Mouse (Mus musculus) liver, adult 2 months (tissue): ENCODE data around the gene G3bp2. TPM values are rescaled to one million over a fixed set of nuclear protein-coding genes. Genes with fewer than 3 reads are reported as not detected.
A peak's percentile ranks its signal among the peaks of the same experiment; 100 is the strongest.

Source experiments
- DNase-seq: peaks from one replicate; pipeline ENCODE4 v3.0.0-alpha.2; 2011; ENCODE audit warnings: low read depth, low spot score; ENCODE audit errors: extremely low read depth
- H3K27ac ChIP-seq: fragments of 200-500 bp; replicated peaks from 2 replicates; pipeline ENCODE4 v1.5.1; 2012; ENCODE audit warnings: low read depth, mild to moderate bottlenecking, control low read depth, inconsistent platforms, low read length; ENCODE audit not compliant: insufficient read depth
- H3K27me3 ChIP-seq: fragments of 200-500 bp; 2 replicates; pipeline ENCODE4 v1.6.1; 2012; ENCODE audit warnings: mild to moderate bottlenecking, moderate library complexity, low read length, inconsistent platforms; ENCODE audit not compliant: control insufficient read depth, insufficient read depth
- H3K36me3 ChIP-seq: fragments of 200-500 bp; 2 replicates; pipeline ENCODE4 v1.6.1; 2012; ENCODE audit warnings: low read length, inconsistent platforms; ENCODE audit not compliant: control insufficient read depth, insufficient read depth
- H3K4me1 ChIP-seq: fragments of 200-500 bp; 2 replicates; pipeline ENCODE4 v1.6.1; 2011; ENCODE audit warnings: low read length; ENCODE audit not compliant: control insufficient read depth, insufficient read depth
- H3K4me3 ChIP-seq: fragments of 200-500 bp; 2 replicates; pipeline ENCODE4 v1.5.1; 2011; ENCODE audit warnings: low read depth, mild to moderate bottlenecking, control low read depth, low read length, moderate library complexity; ENCODE audit not compliant: insufficient read depth
- H3K79me2 ChIP-seq: fragments of 200-500 bp; 2 replicates; pipeline ENCODE4 v1.6.1; 2012; ENCODE audit warnings: inconsistent platforms, mild to moderate bottlenecking, low read length, moderate library complexity; ENCODE audit not compliant: control insufficient read depth, insufficient read depth
- H3K9ac ChIP-seq: fragments of 200-500 bp; 2 replicates; pipeline ENCODE4 v1.6.1; 2012; ENCODE audit warnings: low read depth, mild to moderate bottlenecking, control low read depth, inconsistent platforms, low read length
- CTCF ChIP-seq: fragments of 200-500 bp; IDR thresholded peaks from 2 replicates; pipeline ENCODE4 v1.5.1; 2011; ENCODE audit warnings: low read depth, low read length, control low read depth
- POLR2A ChIP-seq: fragments of 200-500 bp; IDR thresholded peaks from 2 replicates; pipeline ENCODE4 v1.6.1; 2011; ENCODE audit warnings: low read length, control low read depth; ENCODE audit not compliant: insufficient read depth; ENCODE audit errors: extremely low read depth
- WGBS: fragments of 180-500 bp; shearing (Covaris S2); methylation state at CpG from one replicate; pipeline ENCODE4 v1.1.7; 2018; 5-methylcytosine and 5-hydroxymethylcytosine counted together
- polyA plus RNA-seq: library from polyadenylated mRNA; depleted of rRNA; stranded (reverse); fragments of >200 nt; gene quantifications from 2 replicates; pipeline ENCODE4 v1.2.3, GENCODE M21; 2012
- total RNA-seq: library from RNA; depleted of rRNA; stranded (reverse); fragments of >200 nt; gene quantifications from 2 replicates; pipeline ENCODE4 v1.2.3, GENCODE M21; 2014

G3bp2 gene
- total and polyA plus RNA-seq, 2 experiments, result 12.1 to 37.3 TPM

DNA sequence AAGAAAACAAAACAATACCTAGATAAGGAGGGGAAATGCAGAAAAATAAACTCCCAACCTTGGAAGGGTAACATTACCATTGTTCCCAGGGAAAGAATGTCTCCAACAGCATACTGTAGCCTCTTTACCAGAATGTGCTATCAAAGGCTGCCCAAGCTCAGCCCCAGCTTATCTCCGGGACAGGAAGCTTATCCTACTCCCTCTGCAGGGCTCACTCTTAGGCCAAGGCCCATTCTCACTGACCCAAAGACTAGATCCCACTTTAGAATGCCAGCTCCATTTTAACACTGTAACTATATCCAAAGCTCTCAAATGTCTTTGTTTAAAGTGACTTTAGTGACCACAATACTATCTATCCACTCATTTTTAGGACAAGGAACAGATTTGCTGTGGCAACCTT lies 4.2 kb downstream of the G3bp2 start:
- WGBS, result 64% methylated on average over 1 of the region's 1 CpGs
- DNase-seq, result no peak
- peaks cover 48% of the 10 kb centered on the region; the same call in 1 of the 2 replicates for H3K79me2 ChIP-seq
- H3K36me3 ChIP-seq, result no peaks in the 10 kb centered on the region
- no peak overlapping the region; the same call in 1 of the 2 replicates for H3K27ac ChIP-seq
- H3K4me3 ChIP-seq, result no peak overlapping the region
- H3K9ac ChIP-seq, result no peak overlapping the region
- peaks cover 20% of the 10 kb centered on the region for H3K4me1 ChIP-seq
- no peaks in the 10 kb centered on the region for H3K27me3 ChIP-seq
- TF ChIP-seq POLR2A, result no peak
- TF ChIP-seq CTCF, result no peak

- no peak overlapping the region for H3K27ac ChIP-seq
- no peaks in the 10 kb centered on the region for H3K36me3 ChIP-seq
- no peak overlapping the region for H3K9ac ChIP-seq
- peaks cover 20% of the 10 kb centered on the region for H3K4me1 ChIP-seq
- DNase-seq, result no peak
- TF ChIP-seq POLR2A (no peak), CTCF (no peak)
- H3K27me3 ChIP-seq, result no peaks in the 10 kb centered on the region
- no peak overlapping the region for H3K4me3 ChIP-seq
- peaks cover 52% of the 10 kb centered on the region for H3K79me2 ChIP-seq
Observed at GRCm38 (mm10) chr5:92078751-92079150, 4.8 kb downstream of the G3bp2 start.

- TF ChIP-seq CTCF, result no peak
- TF ChIP-seq POLR2A, result no peak
- H3K4me1 ChIP-seq, result peaks cover 12% of the 10 kb centered on the region
- DNase-seq, result no peak
- 65% methylated on average over 1 of the region's 1 CpGs for WGBS
- no peak overlapping the region for H3K9ac ChIP-seq
- no peaks in the 10 kb centered on the region for H3K27me3 ChIP-seq
- H3K79me2 ChIP-seq, result peaks cover 38% of the 10 kb centered on the region
- peaks cover 10% of the 10 kb centered on the region for H3K36me3 ChIP-seq
- H3K27ac ChIP-seq, result no peak overlapping the region
- no peak overlapping the region for H3K4me3 ChIP-seq
Observed at GRCm38 (mm10) chr5:92076273-92076672, 7.2 kb downstream of the G3bp2 start.

DNA sequence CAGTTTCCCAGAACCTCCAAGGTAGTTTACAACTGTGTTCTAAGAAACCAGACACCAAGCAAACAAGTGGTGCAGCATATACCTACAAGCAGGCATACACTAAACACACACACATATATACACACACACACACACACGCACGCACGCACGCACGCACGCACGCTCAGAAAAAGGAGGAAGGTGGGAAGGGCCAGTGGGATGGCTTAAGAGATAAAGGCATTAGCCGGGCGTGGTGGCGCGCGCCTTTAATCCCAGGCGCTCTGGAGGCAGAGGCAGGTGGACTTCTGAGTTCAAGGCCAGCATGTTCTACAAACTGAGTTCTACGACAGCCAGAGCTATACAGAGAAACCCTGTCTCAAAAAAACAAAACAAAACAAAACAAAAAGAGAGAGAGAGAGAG lies 9.5 kb downstream of the G3bp2 start:
- Histone ChIP-seq H3K9ac (no peak overlapping the region), H3K4me1 (peaks cover 2% of the 10 kb centered on the region; the same call in 1 of the 2 replicates), H3K79me2 (peaks cover 29% of the 10 kb centered on the region), H3K36me3 (peaks cover 19% of the 10 kb centered on the region), H3K27me3 (no peaks in the 10 kb centered on the region), H3K4me3 (no peak overlapping the region), H3K27ac (no peak overlapping the region)
- 83% methylated on average over 14 of the region's 14 CpGs for WGBS
- TF ChIP-seq POLR2A (no peak), CTCF (no peak)
- DNase-seq, result no peak

DNA sequence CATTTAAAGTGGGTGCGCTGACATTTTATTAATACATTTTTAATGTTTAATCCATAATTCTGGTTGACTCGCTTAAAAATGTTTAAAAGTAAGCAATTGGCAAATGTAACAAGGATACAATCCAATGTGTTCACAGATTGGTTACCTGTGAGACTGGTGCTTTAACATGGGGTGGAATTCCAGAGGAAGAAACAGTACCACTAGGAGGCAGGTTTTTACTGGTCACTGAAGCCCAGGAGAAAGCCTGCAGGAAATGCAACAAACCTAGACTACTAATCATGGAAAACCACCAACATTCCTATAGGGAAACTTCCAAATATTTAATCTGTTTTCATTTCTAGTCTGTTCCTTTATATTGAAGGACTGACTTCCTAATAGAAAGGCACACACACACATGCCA lies 20.3 kb downstream of the G3bp2 start:
- Histone ChIP-seq H3K4me3 (no peak overlapping the region), H3K27me3 (no peaks in the 10 kb centered on the region), H3K36me3 (peaks cover 66% of the 10 kb centered on the region), H3K4me1 (no peaks in the 10 kb centered on the region), H3K9ac (no peak overlapping the region), H3K79me2 (no peaks in the 10 kb centered on the region; the same call in 1 of the 2 replicates), H3K27ac (no peak overlapping the region)
- no peak for TF ChIP-seq CTCF
- WGBS, result 95% methylated on average over 2 of the region's 2 CpGs
- DNase-seq, result no peak

- H3K9ac ChIP-seq, result no peak overlapping the region
- H3K4me3 ChIP-seq, result no peak overlapping the region
- 47% methylated on average over 6 of the region's 6 CpGs for WGBS
- H3K27ac ChIP-seq, result peak overlapping the region; percentile 52
- no peaks in the 10 kb centered on the region for H3K27me3 ChIP-seq
- peaks cover 7% of the 10 kb centered on the region; the same call in 1 of the 2 replicates for H3K4me1 ChIP-seq
- TF ChIP-seq POLR2A (no peak), CTCF (no peak)
- DNase-seq, result peak; percentile 84
- H3K36me3 ChIP-seq, result peaks cover 48% of the 10 kb centered on the region
- H3K79me2 ChIP-seq, result no peaks in the 10 kb centered on the region
Observed at GRCm38 (mm10) chr5:92052866-92053265, 30.7 kb downstream of the G3bp2 start.
